Mouse (Mus musculus): Measurements from ENCODE around the gene Ppox. TPM values are rescaled to one million over a fixed set of nuclear protein-coding genes. Genes with fewer than 3 reads are reported as not detected.

Ppox gene
- polyA plus RNA-seq, 1 experiment from 2014 or later = 50.9 TPM

DNA sequence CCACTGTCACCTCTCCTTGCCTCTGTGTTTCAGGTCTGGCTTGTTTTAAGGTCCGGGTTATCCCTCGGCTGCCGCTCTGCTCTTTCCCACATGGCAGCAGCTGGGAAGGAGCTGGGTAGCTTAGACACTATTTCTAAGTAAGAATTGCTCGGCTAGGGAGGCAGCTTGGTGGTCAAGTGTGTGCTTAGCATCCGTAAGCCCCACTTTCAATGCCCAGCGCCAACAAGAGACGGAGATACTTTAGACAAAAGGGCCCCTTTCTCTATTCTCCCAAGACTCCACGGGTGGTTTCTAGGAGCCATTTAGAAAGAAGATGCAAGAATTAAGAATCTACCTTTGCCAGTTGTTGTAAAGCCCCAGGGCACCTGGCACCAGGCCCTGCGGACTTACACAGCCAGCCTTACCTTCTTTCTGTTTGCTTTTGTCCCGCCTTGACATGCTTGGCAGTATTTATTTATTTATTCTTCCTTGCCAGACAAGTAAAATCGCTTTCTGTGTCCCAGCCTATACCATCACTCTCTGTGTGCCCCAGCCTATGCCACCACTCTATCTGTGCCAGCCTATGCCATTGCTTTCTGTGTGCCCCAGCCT lies 5.7 kb downstream of the Ppox start:
- no peak overlapping the region for H3K4me2 ChIP-seq
- peaks cover 68% of the 10 kb centered on the region for H3K36me3 ChIP-seq (ENCODE audit: insufficient read depth)
- H3K9ac ChIP-seq = no peak overlapping the region
- DNase-seq (no peak), ATAC-seq (ENCODE audit: insufficient read depth) (no peak)
- 73% methylated on average over 11 of the region's 11 CpGs for WGBS
- H3K27ac ChIP-seq (ENCODE audit: low read depth) = no peak overlapping the region
- no peaks in the 10 kb centered on the region for H3K27me3 ChIP-seq (ENCODE audit: insufficient read depth, low read length)
- no peak overlapping the region for H3K4me3 ChIP-seq (ENCODE audit: low read depth, low read length)
- H3K9me3 ChIP-seq (ENCODE audit: low read depth, low read length) = no peaks in the 10 kb centered on the region
- no peak for TF ChIP-seq CTCF (IDR thresholded peaks at IDR 0.05; ENCODE audit: low read depth)
- H3K4me1 ChIP-seq (ENCODE audit: insufficient read depth) = no peaks in the 10 kb centered on the region; the same call in 1 of the 2 replicates

DNA sequence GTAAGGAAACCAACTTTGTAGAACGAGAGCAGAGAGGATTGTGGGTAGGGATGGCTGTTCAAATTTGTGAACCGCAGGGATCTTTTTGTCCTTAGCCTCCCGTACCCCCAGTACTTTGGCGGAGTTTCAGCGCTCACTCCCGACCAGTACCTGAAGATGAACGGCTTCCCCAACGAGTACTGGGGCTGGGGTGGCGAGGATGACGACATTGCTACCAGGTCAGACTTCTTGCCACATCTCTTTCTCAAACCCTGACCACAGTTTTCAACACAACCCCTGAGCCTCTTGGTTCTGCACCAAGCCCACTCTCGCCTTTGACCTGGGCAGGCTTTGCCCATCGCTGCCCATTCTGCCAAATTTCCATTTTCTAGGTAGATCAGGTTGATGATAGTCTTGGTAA lies 6.8 kb downstream of the Ppox start:
- H3K4me3 ChIP-seq (ENCODE audit: low read depth, low read length) = no peak overlapping the region
- H3K27ac ChIP-seq (ENCODE audit: low read depth) = no peak overlapping the region
- 86% methylated on average over 12 of the region's 12 CpGs for WGBS
- H3K27me3 ChIP-seq (ENCODE audit: insufficient read depth, low read length) = no peaks in the 10 kb centered on the region
- H3K4me1 ChIP-seq (ENCODE audit: insufficient read depth) = peaks cover 5% of the 10 kb centered on the region; the same call in 1 of the 2 replicates
- H3K4me2 ChIP-seq = no peak overlapping the region
- H3K36me3 ChIP-seq (ENCODE audit: insufficient read depth) = peaks cover 68% of the 10 kb centered on the region
- ATAC-seq (ENCODE audit: insufficient read depth) (no peak), DNase-seq (no peak)
- TF ChIP-seq CTCF (IDR thresholded peaks at IDR 0.05; ENCODE audit: low read depth) = no peak
- no peaks in the 10 kb centered on the region for H3K9me3 ChIP-seq (ENCODE audit: low read depth, low read length)
- H3K9ac ChIP-seq = no peak overlapping the region

DNA sequence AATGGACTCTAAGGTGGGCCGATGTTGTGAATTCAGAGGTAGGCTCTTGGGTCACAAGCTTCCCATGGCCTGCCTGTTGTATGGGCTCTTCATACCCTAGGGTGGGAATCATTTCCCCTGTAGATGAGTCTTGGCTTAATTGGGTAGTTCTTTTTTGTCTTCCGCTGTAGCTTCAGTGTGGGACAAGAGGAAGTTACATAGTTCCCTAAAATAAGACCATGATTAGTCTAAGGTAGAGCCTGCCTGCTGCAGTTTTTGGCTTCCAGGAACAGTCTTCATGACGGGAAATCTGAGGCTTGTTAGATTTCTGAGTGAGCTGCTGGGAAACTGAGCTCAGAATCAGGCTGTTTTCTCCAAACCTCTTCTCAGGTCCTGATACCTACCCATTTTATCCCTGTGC lies 8.9 kb downstream of the Ppox start:
- H3K27ac ChIP-seq (ENCODE audit: low read depth) = no peak overlapping the region
- ATAC-seq (ENCODE audit: insufficient read depth) = no peak
- peak overlapping the region; percentile 1; the same call in 1 of the 2 replicates for H3K9ac ChIP-seq
- peaks cover 52% of the 10 kb centered on the region for H3K36me3 ChIP-seq (ENCODE audit: insufficient read depth)
- no peaks in the 10 kb centered on the region for H3K9me3 ChIP-seq (ENCODE audit: low read depth, low read length)
- H3K27me3 ChIP-seq (ENCODE audit: insufficient read depth, low read length) = no peaks in the 10 kb centered on the region
- peak overlapping the region; percentile 96; the same call in 1 of the 2 replicates for H3K4me2 ChIP-seq
- DNase-seq = no peak
- H3K4me3 ChIP-seq (ENCODE audit: low read depth, low read length) = 0 out of 2 replicates have a peak overlapping the region, but pooled peaks have one; percentile 90
- WGBS = 93% methylated on average over 3 of the region's 3 CpGs
- H3K4me1 ChIP-seq (ENCODE audit: insufficient read depth) = peaks cover 5% of the 10 kb centered on the region; the same call in 1 of the 2 replicates
- no peak for TF ChIP-seq CTCF (IDR thresholded peaks at IDR 0.05; ENCODE audit: low read depth)

DNA sequence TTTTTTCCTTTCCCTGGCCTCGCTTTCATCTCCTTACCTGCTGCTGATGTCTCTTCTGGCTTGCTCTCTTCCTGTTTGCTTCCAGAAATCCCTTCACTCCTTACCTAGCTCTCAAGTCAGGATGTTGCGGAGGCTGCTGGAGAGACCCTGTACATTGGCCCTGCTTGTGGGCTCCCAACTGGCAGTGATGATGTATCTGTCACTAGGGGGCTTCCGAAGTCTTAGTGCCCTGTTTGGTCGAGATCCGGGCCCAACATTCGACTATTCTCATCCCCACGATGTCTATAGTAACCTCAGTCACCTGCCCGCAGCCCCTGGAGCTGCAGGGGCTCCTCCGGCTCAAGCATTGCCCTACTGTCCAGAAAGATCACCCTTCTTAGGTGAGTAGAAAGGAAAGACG lies 9.4 kb downstream of the Ppox start:
- no peak for ATAC-seq (ENCODE audit: insufficient read depth)
- peak; percentile 16; the same call in 1 of the 2 replicates for TF ChIP-seq CTCF (IDR thresholded peaks at IDR 0.05; ENCODE audit: low read depth)
- H3K9me3 ChIP-seq (ENCODE audit: low read depth, low read length) = no peaks in the 10 kb centered on the region
- H3K4me1 ChIP-seq (ENCODE audit: insufficient read depth) = peaks cover 5% of the 10 kb centered on the region; the same call in 1 of the 2 replicates
- no peaks in the 10 kb centered on the region for H3K27me3 ChIP-seq (ENCODE audit: insufficient read depth, low read length)
- H3K4me2 ChIP-seq = peak overlapping the region; percentile 96
- peaks cover 47% of the 10 kb centered on the region for H3K36me3 ChIP-seq (ENCODE audit: insufficient read depth)
- WGBS = 59% methylated on average over 10 of the region's 10 CpGs
- H3K27ac ChIP-seq (ENCODE audit: low read depth) = no peak overlapping the region
- H3K4me3 ChIP-seq (ENCODE audit: low read depth, low read length) = 0 out of 2 replicates have a peak overlapping the region, but pooled peaks have one; percentile 90
- H3K9ac ChIP-seq = peak overlapping the region; percentile 1; the same call in 1 of the 2 replicates
- no peak for DNase-seq

DNA sequence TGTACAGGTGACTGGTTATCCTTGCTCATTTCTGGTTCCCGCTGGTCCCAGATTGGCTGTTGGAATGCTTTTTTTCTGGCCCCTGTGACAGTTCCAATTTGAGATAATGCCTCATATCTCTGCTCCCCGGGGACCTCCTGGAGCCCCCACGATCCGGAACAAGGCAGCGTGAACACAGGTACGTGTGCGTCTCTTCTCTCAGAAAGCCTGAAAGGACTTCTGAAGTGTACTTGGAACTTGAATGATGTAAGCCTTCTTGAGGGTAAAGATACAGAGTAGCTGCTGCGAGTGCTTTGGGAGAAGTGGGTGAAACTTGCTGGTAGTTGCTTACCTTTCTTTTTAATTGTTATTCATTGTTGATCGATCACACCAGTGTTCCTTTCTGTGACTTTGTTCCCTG lies 9.8 kb downstream of the Ppox start:
- H3K4me1 ChIP-seq (ENCODE audit: insufficient read depth) = peaks cover 5% of the 10 kb centered on the region; the same call in 1 of the 2 replicates
- H3K27me3 ChIP-seq (ENCODE audit: insufficient read depth, low read length) = no peaks in the 10 kb centered on the region
- H3K4me3 ChIP-seq (ENCODE audit: low read depth, low read length) = peak overlapping the region; percentile 90
- peaks cover 43% of the 10 kb centered on the region for H3K36me3 ChIP-seq (ENCODE audit: insufficient read depth)
- no peak for ATAC-seq (ENCODE audit: insufficient read depth)
- H3K9ac ChIP-seq = peak overlapping the region; percentile 79
- peak; percentile 31 for DNase-seq
- no peaks in the 10 kb centered on the region for H3K9me3 ChIP-seq (ENCODE audit: low read depth, low read length)
- whole genome bisulfite sequencing = 34% methylated on average over 9 of the region's 9 CpGs
- TF ChIP-seq CTCF (IDR thresholded peaks at IDR 0.05; ENCODE audit: low read depth) = no peak
- peak overlapping the region; percentile 96 for H3K4me2 ChIP-seq
- peak overlapping the region; percentile 74; the same call in 1 of the 2 replicates for H3K27ac ChIP-seq (ENCODE audit: low read depth)

DNA sequence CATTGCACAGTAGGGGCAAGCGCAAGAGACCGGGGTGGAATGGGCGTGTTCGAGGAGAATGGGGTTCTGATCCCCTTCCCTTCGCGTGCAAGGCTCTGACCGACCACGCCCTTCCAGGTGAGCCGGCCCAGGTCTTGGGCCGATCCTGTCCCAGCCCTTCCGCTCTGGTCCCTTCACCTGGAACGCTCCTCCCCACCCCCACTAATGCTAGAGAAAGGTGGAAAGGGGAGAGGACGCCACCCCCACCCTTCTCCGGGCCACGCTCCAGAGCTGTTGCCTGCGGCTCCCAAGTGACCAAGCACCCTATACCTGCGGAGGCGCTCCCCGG lies 10.4 kb downstream of the Ppox start:
- no peaks in the 10 kb centered on the region for H3K9me3 ChIP-seq (ENCODE audit: low read depth, low read length)
- peak overlapping the region; percentile 96 for H3K4me2 ChIP-seq
- H3K4me1 ChIP-seq (ENCODE audit: insufficient read depth) = peaks cover 5% of the 10 kb centered on the region; the same call in 1 of the 2 replicates
- H3K4me3 ChIP-seq (ENCODE audit: low read depth, low read length) = peak overlapping the region; percentile 90
- no peaks in the 10 kb centered on the region for H3K27me3 ChIP-seq (ENCODE audit: insufficient read depth, low read length)
- WGBS = 0% methylated on average over 19 of the region's 19 CpGs
- ATAC-seq (ENCODE audit: insufficient read depth) (peak; percentile 73), DNase-seq (peak; percentile 62)
- no peak for TF ChIP-seq CTCF (IDR thresholded peaks at IDR 0.05; ENCODE audit: low read depth)
- H3K36me3 ChIP-seq (ENCODE audit: insufficient read depth) = peaks cover 37% of the 10 kb centered on the region
- peak overlapping the region; percentile 74 for H3K27ac ChIP-seq (ENCODE audit: low read depth)
- H3K9ac ChIP-seq = peak overlapping the region; percentile 79

DNA sequence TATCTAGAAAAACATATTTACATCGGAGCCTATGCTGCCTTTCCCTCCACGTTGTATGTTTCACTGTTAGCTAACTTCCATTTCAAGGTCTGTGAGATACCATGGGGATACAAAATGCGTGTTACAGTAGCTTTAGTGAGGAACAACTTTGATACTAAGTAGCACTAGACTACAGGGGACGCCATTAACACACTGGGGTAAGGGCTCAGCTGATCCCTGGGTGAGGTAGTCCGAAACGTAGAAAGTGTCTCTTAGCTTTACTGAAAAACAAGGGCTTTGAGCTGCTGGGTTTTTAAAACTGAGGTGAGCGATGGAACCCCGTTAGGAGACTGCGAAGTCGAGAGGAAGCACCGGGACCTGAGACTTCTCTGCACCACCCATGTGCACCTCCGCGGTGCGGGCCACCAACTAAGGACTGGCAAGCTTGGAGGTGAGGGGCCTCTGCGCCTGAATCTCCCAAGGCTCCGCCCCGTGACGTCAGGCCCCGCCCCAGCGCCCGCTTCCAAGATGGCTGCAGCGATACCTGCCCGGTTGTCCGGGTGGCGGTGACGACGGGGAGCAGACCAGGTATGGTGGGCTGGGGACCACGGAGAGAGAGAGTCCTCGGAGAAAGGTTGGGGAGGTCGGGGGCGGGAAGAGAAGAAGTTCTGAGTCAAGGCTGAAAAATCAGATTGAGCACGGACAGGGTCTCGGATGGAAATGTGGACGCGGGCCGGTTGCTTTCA lies 11.0 kb downstream of the Ppox start, which contains the start of gene B4galt3:
B4galt3 (plus strand) TSS at position 481 of the 725 bp plus-strand sequence.
- TF ChIP-seq CTCF (IDR thresholded peaks at IDR 0.05; ENCODE audit: low read depth) = no peak
- Histone ChIP-seq H3K4me1 (ENCODE audit: insufficient read depth) (peaks cover 5% of the 10 kb centered on the region; the same call in 1 of the 2 replicates), H3K36me3 (ENCODE audit: insufficient read depth) (peaks cover 31% of the 10 kb centered on the region), H3K27me3 (ENCODE audit: insufficient read depth, low read length) (no peaks in the 10 kb centered on the region), H3K9ac (peak within 1 kb of the TSS; percentile 79), H3K9me3 (ENCODE audit: low read depth, low read length) (no peaks in the 10 kb centered on the region), H3K4me2 (peak within 1 kb of the TSS; percentile 96), H3K4me3 (ENCODE audit: low read depth, low read length) (peak within 1 kb of the TSS; percentile 90), H3K27ac (ENCODE audit: low read depth) (peak within 1 kb of the TSS; percentile 74)
- 3% methylated on average over 36 of the region's 36 CpGs for WGBS
- ATAC-seq (ENCODE audit: insufficient read depth) (peak; percentile 93), DNase-seq (peak; percentile 96)
